Mouse (Mus musculus): ENCODE results near the gene Ctsh. TPM values are rescaled to one million over a fixed set of nuclear protein-coding genes. Genes with fewer than 3 reads are reported as not detected.

Gene Ctsh
- polyA plus RNA-seq, 1 experiment from 2014 or later: 21.9 TPM

DNA sequence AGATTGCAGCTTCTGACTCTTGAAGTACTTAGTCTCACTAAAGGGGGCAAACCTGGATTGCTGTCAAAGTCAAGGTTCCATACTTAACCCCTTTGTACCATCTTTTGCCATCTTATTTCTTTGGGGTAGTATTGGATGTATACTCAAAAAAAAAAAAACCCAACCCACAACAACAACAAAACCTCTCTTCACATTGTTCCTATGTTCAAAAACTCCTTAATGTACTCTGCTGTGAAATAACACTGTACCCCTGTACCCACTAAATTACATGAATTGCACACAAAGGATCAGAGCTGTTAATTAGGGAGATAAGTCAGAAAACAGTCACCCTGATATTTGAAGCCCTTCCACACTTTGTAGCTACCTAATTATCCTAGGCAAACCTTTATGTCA lies 61.4 kb downstream of the Ctsh start:
- Histone ChIP-seq H3K9ac (replicated peaks) (peak overlapping the region; percentile 54), H3K27ac (replicated peaks) (no peak overlapping the region), H3K9me3 (no peaks in the 10 kb centered on the region), H3K4me1 (peaks cover 28% of the 10 kb centered on the region), H3K27me3 (no peaks in the 10 kb centered on the region), H3K4me2 (replicated peaks) (peak overlapping the region; percentile 58), H3K4me3 (peak overlapping the region; percentile 63), H3K36me3 (no peaks in the 10 kb centered on the region)
- no peak for ATAC-seq (replicated peaks)

DNA sequence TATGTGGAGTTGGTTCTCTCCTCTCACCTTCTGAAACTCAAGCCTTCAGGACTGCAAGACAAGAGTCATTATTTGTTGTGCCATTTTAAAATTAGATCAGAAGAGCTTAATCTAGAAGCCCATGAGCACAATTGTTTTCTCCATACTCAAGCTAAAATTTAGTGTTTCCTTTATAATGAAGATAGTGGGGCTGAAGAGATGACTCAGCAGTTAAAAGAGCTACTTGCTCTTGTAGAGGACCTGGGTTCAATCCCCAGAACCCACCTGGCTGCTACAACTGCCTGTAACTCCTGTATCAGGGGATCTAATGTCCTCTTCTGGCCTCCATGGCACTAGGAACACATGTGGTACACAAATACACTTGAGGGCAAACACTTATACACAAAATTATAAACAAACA lies 63.3 kb downstream of the Ctsh start:
- Histone ChIP-seq H3K4me2 (replicated peaks) (no peak overlapping the region), H3K36me3 (no peaks in the 10 kb centered on the region), H3K27ac (replicated peaks) (no peak overlapping the region), H3K4me1 (peaks cover 11% of the 10 kb centered on the region), H3K27me3 (no peaks in the 10 kb centered on the region), H3K4me3 (no peak overlapping the region), H3K9ac (replicated peaks) (no peak overlapping the region), H3K9me3 (no peaks in the 10 kb centered on the region)
- no peak for ATAC-seq (replicated peaks)

DNA sequence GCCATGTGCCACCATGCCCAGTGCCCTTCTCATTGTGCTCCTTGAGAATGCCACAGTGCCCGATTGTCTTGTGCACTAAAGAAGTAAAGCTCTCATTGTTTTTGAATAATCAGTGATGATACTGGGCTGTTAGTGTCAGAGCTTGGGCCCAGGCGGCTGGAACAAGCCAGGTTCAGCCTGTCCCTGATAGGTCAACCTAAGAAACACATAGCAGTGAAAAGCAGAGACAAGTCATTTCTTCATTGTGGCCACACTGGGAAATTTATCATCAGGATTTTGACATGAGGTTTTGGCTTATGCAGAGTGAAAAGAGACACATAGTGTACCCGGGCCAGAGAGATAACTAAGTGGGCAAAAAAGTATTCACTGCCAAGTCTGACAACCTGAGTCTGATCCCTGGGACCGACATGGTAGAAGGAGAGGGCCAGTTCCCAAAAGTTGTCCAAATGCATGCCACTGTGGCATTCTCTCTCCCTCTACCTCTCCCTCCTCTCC lies 68.3 kb downstream of the Ctsh start:
- Histone ChIP-seq H3K4me1 (peaks cover 12% of the 10 kb centered on the region; the same call in 1 of the 2 replicates), H3K9ac (replicated peaks) (no peak overlapping the region), H3K4me3 (no peak overlapping the region), H3K27me3 (no peaks in the 10 kb centered on the region), H3K4me2 (replicated peaks) (no peak overlapping the region), H3K27ac (replicated peaks) (no peak overlapping the region), H3K9me3 (no peaks in the 10 kb centered on the region), H3K36me3 (no peaks in the 10 kb centered on the region)
- WGBS: 73% methylated on average over 4 of the region's 4 CpGs
- no peak for ATAC-seq (replicated peaks)

GRCm38 (mm10) chr9:90124156-90124872 lies 70.4 kb downstream of the Ctsh start:
- Histone ChIP-seq H3K9ac (replicated peaks) (no peak overlapping the region), H3K27ac (replicated peaks) (no peak overlapping the region), H3K9me3 (no peaks in the 10 kb centered on the region), H3K36me3 (no peaks in the 10 kb centered on the region), H3K4me1 (peaks cover 12% of the 10 kb centered on the region; the same call in 1 of the 2 replicates), H3K4me3 (no peak overlapping the region), H3K4me2 (replicated peaks) (0 out of 2 replicates have a peak overlapping the region, but pooled peaks have one; percentile 13), H3K27me3 (no peaks in the 10 kb centered on the region)
- peak; percentile 36; the same call in 1 of the 2 replicates for ATAC-seq (replicated peaks)
- 39% methylated on average over 11 of the region's 11 CpGs for WGBS

DNA sequence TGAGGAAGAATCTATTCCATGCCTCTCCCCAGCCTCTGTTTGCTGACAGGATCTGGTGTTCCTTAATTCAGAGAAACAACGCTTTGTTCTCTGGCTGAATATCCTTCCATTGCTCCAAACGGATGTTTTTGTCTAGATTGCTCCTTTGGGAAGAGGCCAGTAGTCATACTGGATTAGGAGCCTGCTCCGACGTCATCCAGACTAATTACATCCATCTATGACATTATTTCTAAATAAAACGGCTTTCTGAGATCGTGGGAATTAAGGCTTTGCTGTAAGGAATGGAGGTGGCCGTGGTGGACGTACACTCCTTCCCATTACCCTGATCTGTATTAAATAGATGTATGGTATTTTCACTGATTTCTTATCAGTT lies 70.9 kb downstream of the Ctsh start:
- H3K4me1 ChIP-seq: peaks cover 12% of the 10 kb centered on the region; the same call in 1 of the 2 replicates
- H3K27ac ChIP-seq (replicated peaks): no peak overlapping the region
- 0 out of 2 replicates have a peak overlapping the region, but pooled peaks have one; percentile 13 for H3K4me2 ChIP-seq (replicated peaks)
- peak; percentile 32; the same call in 1 of the 2 replicates for ATAC-seq (replicated peaks)
- peak overlapping the region; percentile 4; the same call in 1 of the 2 replicates for H3K4me3 ChIP-seq
- H3K36me3 ChIP-seq: no peaks in the 10 kb centered on the region
- 20% methylated on average over 8 of the region's 8 CpGs for WGBS
- no peaks in the 10 kb centered on the region for H3K9me3 ChIP-seq
- H3K27me3 ChIP-seq: no peaks in the 10 kb centered on the region
- H3K9ac ChIP-seq (replicated peaks): no peak overlapping the region

Other genes with a start within 250 kb of the Ctsh start
- 4.7 and 6.1 TPM in 2 replicates for gene Rasgrf1, start 144.2 kb upstream of the Ctsh start, polyA plus RNA-seq (2015; fragmentation: Nextera tagmentation; extraction: Ambion mirVana)
- 477 and 483 TPM in 2 replicates for gene Morf4l1, start 60.6 kb downstream of the Ctsh start, polyA plus RNA-seq (2015; fragmentation: Nextera tagmentation; extraction: Ambion mirVana)
- gene Adamts7, start 108.9 kb downstream of the Ctsh start, polyA plus RNA-seq (2015; fragmentation: Nextera tagmentation; extraction: Ambion mirVana): 12.4 and 15.8 TPM in 2 replicates
- gene Tbc1d2b, start 216.7 kb downstream of the Ctsh start, polyA plus RNA-seq (2015; fragmentation: Nextera tagmentation; extraction: Ambion mirVana): 6.0 and 6.1 TPM in 2 replicates

Measured in forebrain, embryonic 15.5 days (tissue).